Mouse (Mus musculus): ENCODE results near the gene Camkv.

The Camkv gene

DNA sequence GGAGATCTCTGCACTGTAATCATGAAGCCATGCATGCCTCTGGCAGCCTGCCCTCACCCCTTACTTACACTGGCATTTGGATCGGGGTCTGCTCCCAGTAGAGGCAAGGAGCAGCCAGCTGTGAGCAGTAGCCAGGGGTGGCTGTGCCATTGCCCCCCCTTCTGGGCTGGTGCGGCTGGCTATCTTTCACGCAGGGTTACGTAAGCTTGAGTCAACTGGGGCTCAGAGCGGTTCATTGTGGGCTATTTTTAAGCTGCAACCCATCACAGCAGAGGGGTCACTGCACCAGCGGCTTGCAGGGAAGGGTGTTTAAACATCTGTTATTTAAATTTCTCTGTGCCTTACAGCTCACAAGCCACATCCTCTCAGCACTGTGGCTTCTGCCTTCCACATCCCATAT lies 11.5 kb upstream of the Camkv start:
- peak in 1 of 2 experiments; percentile 16 for DNase-seq

DNA sequence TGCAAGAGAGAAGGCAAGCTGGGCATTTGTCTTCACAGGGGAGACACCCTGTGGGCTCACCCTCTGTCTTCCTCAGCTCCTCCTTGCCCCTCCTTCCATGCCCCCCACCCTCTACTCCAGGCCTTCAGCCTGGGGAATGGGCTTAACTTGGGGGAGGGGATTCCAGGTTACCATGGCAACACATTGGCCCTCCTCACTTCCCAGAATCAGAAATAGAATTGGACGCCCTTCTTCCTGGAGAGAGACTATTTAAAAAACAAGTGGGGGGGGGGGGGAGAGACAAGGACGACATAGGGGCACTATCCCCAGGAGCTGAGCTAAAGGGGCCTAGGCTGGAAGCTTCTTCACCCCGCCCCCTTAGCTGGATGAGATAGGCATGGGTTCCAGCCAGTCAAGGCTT lies 10.2 kb upstream of the Camkv start:
- no peak for DNase-seq

DNA sequence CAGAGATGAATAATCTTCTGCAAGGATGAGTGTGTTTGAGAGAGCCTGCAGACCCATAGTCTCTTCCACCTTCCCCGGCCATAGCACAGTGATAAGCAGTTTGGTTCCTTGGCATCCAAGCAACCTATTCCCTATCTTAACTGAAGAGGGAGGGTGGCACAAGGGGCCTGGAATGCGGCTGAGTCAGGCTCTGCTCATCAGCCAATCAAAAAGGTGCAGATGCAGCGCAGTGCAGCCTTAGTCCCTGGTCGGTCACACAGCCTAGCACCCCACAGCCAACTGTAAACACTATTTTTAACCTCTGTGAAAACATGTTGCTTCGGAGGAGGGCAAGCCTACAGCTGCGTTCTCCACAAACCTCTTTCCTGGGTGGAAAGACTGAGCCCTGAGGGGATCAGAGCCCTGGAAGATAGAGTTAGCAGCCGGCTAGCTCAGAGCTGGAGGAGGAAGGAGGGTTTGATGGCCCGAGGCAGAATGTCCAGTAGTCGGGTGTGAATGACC lies 8.5 kb upstream of the Camkv start:
- DNase-seq: no peak

DNA sequence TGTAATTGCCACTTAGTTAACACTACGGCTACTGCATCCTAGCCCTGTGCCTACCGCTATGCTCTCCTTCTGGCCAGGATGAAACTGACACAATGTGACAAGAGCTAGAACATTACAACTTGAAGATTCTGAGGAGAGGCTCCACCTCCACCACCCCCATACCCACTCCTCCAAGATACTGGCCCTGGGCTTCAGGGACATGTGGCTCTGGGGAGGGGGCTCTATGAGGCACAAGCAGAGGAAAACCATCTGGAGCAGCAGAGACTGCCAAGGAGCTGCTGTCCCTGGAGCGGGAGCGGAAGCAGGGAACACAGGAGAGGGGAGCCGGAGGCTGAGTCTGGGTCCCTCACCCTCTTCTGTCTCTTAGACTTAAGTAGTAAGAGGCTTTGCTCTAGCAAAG lies 7.7 kb upstream of the Camkv start:
- peak in 1 of 2 experiments; percentile 31 for DNase-seq

DNA sequence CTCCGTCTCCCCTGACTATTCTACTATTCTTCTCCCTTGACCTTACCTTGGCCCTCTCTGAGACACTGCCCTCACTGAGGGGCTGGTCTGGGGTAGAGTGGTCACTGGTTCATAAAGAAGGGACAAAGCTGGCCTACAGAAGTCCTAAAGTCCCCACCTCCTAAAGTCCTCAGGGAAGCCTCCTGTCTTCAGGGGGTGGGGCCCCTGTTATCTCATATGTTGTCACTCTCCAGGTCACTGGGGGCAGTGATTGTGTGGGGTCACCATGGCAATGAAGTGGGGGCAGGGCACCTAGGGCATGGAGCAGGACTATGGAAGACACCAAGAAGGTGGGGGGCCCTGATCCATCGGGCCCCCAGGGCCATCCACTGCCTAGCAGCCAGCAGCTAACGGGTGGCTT lies 7.3 kb upstream of the Camkv start, which contains the start of gene Actl11:
Gene Actl11 (plus strand): TSS at position 301 of the 400 bp plus-strand sequence.
- no peak for DNase-seq

DNA sequence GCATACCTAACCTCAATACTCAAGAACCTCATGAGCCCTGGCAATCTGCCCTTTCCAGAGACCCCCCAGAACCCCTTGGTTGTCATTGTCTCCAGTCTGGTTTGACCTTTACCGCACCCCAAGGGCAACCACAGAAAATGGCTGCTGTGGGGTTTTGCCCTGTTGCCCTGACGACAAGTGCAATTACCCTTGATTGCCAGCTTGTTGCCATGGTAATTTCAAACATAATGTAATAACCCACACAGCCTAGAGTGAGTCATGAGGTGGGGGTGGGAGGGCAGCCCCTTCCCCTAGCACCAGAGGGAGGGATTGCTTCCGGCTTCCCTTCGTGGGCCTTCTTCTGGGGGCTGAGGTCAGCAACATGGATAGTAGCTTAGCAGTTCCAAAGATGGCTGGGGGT lies 3.3 kb upstream of the Camkv start:
- DNase-seq: no peak

DNA sequence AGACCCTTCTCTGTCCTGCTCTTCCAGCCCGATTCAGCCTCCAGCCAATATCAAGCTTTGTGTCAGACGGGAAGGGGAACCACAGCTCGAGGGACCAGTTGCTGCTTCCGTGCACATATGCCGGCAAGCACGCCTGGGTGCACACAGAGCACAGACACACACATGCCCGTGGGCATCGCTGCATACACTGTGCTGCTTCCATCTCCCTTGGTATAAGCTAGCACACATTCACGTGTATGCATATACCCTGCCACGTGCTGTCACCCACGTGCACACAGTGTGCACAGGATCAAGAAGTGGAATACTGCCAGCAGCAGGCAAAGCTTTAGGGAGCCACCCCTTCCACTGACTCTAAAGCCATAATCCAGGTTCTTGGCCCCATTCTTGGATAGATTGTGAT lies 1.3 kb upstream of the Camkv start:
- peak; percentile 53 to 70 for DNase-seq

DNA sequence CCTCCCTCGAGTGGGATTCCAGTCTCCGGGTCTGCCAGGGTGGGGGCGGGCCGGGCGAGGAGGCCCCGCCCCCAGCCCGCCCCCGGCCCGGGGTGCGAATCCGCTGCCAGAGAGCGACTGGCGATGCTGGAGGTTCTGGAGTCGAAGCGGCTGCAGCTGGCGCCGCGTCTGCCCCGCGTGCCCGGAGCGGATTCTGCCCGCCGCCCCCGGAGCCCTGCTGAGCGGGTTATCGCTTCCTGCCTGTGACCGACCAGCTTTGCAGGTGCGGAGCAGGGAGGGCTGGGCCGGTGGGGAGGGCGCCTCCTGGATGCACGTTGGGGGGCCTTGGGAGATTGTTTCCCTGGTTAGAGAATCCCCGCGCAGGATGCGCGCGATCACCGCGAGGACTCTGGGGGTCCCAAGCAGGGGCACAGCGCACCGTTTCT lies 328 bp downstream of the Camkv start:
- DNase-seq: peak; percentile 36 to 54

DNA sequence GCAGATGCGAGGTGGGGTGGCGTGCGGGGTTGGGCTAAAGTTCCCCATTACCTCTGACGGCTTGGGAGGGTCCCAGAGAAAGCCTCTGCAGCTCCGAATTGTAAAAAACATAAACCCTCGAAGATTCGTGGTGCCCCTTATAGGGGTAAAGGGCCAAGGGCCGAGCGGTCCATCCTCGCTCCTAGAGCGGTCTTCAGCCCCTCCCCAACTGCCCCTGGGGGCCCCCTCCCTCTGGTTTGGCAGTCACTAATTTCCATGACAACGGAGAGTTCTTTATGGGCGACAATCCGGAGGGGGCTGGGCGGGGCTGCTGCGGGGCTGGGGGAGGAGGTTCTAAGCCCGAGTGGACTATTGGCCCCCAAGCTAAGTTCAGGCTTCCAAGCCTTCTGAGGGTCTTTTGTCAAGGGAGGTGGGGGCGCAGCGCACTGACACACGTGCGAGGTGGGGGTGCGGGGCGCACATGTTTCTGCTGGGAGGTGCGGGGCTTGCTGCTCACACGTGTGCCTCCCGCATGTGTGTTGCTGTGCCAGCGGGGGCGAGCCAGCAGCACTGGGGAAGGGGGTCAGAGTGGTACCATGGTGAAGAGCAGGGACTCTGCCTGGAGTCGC lies 845 bp downstream of the Camkv start:
- no peak for DNase-seq

DNA sequence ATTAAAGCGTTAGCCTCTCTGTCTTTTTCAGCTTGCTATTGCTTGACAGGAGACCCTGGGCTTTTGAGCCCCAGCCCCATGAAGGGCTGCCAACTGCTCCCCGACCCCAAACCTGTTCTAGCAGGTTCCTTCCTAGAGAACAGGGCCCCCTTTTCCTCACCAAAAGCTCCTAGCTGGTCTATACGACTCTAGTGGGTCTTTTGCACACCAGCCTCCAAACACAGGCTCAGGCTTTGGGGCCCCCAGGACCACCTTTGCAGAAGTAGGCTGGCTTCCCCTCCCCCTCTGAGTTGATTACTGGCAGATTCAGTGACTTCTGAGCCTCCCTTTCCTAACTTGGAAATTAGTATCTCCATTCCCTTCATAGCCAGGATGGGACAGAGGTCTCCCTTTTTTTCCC lies 1.4 kb downstream of the Camkv start:
- DNase-seq: no peak

DNA sequence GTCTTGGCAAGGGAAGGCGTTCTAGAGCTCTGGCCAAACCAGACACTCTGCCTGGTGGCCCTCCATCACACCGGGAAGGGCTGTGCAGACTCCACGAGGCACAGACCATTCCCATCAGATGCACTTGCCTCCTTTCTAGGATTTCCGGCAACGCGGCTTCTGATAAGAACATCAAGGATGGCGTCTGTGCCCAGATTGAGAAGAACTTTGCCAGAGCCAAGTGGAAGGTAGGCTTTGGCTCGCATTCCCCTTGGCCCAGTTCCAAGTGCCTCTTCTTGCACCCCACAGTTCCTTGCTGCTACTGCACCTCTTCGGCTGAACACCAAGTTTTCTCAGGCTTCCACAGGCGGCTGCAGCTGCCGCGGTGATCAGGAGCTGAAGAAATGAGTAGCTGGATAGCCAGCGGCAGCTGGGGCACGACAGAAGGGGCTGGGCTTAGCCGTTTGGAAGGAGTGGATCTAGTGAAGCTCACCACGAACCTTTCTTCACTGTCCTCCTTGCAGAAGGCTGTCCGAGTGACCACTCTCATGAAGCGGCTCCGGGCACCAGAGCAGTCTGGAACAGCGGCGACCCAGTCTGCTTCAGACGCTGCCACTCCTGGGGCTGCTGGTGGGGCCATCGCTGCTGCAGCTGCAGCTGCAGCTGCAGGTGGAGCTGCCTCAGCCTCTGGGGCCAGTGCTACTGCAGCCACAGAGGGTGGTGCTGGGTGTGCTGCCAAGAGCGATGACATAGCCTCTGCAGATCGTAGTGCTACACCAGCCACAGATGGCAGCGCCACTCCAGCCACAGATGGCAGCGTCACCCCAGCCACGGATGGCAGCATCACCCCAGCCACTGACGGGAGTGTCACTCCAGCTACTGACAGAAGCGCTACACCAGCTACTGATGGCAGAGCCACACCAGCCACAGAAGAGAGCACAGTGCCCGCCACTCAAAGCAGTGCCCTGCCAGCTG lies 12.0 kb downstream of the Camkv start:
- peak; percentile 47 to 69 for DNase-seq

DNA sequence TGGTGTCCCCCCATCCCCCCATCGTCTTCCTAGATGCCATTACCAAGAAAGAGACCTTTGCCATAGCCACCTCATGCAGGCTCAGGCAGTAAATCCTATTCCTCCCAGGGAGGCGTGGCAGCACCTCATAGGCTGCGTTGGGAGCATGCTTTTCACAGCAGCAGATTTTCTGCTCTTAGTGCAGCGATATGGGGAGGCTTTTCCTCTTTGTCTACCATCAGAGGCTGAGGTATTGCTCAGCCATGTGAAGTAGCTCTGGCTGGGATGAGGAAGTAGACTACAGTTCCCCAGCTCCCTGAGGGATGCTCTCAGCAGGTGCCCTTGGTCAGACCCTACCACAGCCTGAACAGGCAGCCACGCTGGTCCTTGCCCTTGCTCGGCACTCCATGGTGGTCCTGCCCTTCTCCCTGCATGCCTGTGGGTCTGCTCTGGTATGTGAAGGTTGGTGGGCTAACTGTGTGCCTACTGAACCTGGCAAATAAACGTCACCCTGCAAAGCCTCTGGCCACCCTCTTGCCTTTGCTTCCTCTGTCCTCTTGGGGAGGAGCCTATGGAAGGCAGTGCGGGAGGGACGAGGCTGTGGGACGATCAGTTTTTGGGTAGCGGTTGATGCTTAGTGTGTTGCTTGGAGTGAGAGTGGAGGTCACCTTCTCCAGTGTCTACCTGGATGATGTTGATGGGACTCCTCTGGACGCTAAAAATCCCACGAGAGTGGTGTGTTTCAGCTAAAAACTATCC lies 13.9 kb downstream of the Camkv start:
- no peak for DNase-seq

DNA sequence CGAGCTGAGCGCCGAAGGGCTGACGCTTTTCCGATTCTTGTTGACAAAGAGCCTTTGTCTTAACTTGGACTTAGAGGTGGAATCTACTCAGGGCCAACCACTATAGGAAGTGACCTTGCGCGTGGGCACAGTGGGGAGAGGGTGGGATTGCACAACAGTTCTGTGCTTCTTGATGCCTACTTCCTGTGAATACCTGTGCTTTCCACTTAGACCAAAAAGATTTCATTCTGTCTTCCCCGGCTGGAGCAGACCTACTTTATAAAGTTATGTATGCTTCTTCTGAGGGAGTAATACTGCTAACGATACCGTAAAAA lies 14.4 kb downstream of the Camkv start, which contains the start of gene Traip:
Gene Traip (plus strand): TSS at position 215 of the 314 bp plus-strand sequence.
- no peak for DNase-seq

DNA sequence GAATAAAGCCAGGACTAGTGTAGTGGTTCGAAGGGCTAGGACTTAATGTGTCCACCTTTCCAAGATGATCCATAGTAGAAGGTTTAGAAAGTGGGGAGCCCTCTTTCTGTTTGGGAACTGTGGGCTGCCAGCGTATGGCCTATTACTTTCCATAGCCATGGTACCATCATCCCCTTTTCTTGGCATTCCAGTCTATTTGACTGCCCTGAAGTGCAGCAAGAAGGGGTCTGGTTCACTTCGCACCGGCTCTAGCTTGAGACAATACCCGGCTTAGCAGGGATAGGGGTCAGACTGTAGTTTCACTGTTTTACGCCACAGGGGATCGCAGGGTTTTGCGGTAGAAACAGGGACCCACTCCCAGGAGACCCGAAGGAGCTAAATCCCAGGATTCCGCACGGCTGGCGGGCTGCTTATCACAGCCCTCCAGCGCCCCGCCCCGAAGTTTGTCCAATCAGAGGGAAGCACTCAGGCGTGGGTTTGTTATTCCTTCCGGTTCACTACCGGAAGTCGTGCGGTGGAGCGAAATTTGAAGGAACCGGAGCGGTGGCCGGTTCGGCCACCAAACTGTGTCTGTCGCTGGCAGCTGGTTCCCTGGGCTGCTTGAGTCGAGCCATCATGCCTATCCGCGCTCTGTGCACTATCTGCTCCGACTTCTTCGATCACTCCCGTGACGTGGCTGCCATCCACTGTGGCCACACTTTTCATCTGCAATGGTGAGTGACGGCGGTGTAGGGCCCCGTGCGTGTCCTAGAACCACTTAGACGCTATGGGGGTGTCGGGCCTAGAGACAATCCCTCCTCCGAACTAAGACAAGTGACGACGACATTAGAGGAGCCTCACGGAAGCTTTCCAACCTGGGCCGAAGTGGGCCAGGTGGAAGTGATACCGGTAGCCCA lies 15.2 kb downstream of the Camkv start:
- peak; percentile 93 to 95 for DNase-seq

DNA sequence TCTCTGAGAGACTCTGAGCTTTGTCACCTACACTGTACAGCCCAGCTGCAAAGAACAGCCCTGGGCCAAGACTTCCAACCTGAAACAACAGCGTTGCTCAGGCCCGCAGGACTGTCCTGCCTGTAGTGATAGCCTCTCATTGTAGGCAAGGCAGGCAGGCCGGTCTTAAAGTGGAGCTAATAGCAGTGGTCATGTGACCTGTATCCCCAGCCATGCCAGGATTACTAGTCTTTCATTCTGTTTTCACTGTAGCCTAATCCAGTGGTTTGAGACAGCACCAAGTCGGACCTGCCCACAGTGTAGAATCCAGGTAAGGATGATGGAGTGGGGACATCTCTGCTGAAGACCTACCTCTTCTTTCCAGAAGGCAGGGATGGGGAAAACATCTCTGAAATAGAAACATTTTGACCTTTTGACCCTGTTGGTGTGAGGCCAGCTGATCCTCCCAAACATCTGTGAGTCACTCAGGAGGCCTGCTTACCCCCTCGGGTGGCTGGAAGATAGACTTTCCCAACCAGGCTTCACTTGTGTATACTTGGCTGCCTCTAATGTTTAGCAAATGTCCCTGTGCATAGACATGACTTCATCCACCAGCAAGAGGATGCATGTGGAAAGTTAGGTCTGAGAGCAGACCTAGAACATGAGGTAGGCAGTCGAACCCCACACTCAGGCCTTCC lies 20.3 kb downstream of the Camkv start:
- no peak for DNase-seq

DNA sequence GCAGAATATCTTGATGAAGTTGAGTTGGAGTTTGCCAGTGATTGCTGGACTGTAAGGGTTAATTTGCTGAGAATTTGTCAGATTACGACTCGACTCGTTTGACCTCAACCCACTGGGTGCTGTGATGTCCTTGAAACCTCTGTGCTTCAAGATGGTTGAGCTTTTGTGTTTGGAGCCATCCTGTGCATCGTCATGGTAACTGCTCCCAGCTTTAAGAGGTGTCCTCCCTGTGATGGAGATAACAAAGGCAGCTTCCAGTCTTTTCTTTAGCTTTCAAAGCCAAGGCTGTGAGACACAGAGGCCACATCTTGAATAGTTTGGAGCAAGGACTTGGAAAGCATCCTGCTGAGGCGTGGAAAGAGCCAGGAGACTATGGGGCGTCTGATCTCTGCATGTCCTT lies 21.7 kb downstream of the Camkv start:
- DNase-seq: no peak

DNA sequence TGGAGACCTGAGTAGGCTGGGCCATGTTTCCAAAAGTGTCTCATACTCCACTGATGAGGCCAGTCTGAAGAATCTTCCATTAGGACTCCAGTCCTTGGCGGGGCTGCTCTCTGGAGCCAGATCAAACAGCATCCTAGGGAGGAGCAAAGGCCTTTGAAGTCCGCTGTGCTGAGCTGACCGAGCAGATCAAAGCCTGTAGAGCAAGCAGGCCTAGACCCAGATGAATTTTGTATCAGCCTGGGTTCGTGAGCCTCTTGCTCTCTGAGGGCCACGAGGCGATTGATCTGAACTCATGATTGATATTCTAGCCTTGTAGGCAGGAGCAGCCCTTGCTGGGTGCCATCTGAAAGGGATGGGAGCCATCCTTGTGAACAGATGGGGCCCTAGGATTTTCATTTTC lies 24.4 kb downstream of the Camkv start:
- DNase-seq: no peak

DNA sequence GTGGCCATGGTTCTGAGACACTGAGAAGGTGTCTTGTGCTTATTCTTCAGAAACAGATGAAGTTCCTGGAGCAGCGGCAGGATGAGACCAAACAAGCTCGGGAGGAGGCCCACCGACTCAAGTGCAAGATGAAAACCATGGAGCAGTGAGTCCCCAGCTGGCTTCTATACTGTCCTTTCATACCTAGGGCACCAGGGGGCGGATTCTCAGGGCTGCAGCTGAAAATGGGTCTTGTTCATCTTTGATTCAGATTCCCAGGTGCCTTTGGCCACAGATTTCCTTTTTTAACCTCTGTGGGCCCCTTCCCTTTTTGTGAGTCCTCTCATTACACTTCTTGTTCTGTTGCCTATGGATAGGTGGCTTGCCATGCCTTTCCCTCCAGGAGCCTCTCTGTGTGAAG lies 25.5 kb downstream of the Camkv start:
- DNase-seq: no peak

DNA sequence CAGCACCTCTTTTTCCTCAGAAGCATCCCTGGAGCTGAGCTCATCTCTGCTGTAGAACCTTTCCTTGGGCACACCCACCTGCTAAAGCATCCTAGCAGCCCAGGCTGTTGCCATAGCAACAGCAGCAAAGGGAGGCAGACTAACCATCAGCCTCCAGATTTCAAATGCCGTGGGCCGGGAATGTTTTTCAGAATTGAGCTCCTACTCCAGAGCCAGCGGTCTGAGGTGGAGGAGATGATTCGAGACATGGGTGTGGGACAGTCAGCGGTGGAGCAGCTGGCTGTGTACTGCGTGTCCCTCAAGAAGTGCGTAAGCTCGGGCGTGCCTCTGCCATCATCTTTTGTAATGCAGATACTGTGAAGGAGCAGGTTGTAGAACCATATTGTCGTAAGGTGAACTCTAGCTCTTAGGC lies 25.9 kb downstream of the Camkv start:
- peak in 1 of 2 experiments; percentile 20 for DNase-seq

DNA sequence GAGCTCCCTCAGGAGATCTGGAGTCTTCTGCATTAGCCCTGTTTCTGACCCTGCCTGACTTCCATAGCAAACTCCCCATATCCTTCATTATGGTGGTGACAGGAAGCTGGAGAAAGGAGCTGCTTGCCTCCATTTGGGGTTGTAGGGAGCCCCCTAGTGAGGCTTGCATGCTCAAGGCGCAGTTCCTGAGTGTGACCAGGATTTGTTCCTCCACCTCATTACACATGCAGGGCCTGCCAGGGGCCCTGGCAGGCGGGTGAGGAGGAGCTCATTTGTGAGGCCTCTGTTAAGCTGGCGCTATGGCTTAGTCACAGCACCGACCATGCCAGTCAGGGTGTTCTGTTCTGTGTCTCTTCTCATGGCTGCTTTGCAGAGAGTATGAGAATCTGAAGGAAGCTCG lies 26.4 kb downstream of the Camkv start:
- DNase-seq: peak in 1 of 2 experiments; percentile 19

DNA sequence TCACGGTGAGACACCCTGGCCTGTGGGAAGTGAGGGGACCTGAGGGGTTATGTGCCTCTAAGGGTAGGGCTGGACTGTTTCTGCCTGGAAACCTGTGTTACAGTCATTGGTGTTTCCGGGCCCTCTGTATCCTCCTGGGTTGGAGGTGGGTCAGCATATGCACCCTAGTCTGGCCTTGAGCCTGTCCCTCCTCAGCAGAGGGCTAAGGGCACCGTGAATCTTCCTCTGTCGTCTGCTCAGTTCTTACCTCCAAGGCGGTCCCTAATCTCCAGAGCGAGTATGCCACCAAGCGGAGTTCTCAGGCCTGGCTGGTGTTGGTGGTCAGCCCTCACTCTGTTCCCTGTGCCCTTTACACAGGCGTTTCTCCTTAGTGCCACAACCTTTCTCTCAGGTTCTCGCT lies 27.4 kb downstream of the Camkv start:
- DNase-seq: no peak

DNA sequence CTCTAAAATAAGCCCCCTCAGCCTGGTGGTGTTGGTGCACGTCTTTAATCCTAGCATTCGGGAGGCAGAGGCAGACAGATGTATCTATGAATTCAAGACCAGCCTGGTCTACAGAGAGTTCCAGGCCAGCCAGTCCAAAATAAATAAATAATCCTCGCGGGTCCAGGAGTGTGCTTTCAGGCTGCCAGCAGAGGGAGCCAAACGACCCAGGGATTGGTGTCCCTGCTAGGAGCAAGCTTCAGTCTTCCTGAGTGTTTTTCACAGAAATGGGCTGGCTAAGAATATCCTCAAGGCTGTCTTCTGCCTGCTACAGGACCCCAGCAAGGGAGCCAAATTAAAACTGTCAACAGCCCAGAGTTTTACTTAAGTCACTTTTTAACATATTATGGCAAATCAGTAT lies 28.2 kb downstream of the Camkv start:
- DNase-seq: peak; percentile 89 to 94

Data from cerebellum, postnatal 14 days (tissue).